Mouse (Mus musculus) B cell, adult 67 days (primary cell): ENCODE data around the gene Bmpr2. TPM values are rescaled to one million over a fixed set of nuclear protein-coding genes. Genes with fewer than 3 reads are reported as not detected.

ENCODE experiments used
- total RNA-seq, 2 experiments: library from RNA; stranded (reverse); gene quantifications; 4 replicates each; pipeline ENCODE4 v1.2.4; 2023

Bmpr2 gene
- total RNA-seq: 1 to 10 TPM; 1.2 to 1.9 TPM

DNA sequence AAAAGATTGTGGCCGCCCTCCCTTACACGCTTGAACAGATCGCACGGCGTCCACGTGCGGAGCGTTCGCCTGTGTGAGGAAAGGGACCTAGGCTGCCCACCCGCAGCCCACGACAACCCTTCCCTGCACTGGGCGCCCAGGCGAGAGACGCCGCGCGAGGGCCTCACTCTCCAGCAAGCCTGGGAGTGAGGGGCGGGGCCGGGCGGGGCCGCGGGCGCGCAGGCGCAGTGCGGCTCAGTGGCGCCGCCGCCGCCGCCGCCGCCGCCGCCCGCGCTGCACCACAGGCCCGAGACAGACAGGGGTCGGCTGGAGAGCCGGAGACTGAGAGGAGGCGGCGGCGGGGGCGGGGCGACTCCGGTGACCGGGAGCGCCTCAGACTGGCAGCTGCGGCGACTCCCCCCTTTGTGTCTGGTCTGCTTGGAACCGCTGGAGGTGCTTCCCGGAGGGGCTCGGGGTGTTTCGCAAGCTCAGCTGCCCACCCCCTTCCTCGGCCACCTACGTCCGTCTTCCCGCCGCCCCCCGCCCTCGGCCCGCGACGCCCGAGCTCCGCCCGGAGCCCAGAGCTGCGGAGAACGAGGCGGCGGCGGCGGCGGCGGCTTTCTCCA, at the start of gene Bmpr2:
Gene Bmpr2, plus strand, starts transcription at position 237 of the 605 bp plus-strand sequence.

DNA sequence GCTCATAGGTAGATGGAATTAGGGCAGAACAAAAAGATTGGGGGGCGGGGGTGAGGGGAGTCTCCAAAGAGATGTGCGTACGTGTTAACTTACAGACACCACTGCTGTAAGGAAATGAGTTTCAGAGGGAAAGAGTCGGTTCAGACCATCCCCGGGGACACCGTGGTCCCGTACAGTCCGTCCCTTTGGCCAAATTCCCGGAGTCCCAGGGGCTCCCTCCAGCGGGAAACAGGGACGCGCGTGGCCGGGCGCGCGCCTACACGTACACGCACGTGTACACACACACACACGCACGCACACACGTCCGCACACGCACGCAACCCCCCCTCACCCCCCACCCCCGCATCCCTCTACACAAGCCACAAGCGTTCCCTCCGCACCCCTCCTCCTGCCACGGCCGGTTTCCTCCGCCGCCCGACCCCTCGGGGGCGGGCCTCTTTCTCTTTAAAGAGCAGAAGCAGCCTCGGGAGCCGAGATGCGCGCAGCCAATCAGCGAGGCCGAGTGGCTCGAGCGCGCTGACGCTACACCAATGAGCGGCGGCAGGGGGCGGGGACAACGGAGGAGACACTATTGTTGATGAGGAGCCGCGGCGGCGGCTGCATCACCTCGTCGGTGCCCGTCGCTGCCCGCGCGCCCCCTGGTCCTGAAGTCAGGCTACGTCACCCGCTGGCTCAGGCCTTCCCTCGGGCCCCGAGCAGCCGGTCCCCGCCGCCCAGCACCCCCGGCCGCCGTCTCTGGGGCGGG, 149.4 kb downstream of the Bmpr2 start, which contains the start of gene Fam117b:
Gene Fam117b, plus strand, starts transcription at position 594 of the 745 bp plus-strand sequence.

Other genes starting within 250 kb of the Bmpr2 start
- not detected for gene Gm973, start 247.1 kb upstream of the Bmpr2 start, total RNA-seq
- gene Sumo1, start 92.6 kb upstream of the Bmpr2 start, total RNA-seq: 10 to 100 TPM; 78.6 to 82.7 TPM
- gene Nop58, start 78.4 kb upstream of the Bmpr2 start, total RNA-seq: 100 to 1,000 TPM; 140 to 146 TPM
- 10 to 100 TPM; 44.8 to 50.4 TPM for gene Fam117b, start 149.6 kb downstream of the Bmpr2 start, total RNA-seq